Mouse (Mus musculus): ENCODE results near the gene Fam124a. TPM values are rescaled to one million over a fixed set of nuclear protein-coding genes. Genes with fewer than 3 reads are reported as not detected.

The Fam124a gene
- polyA plus RNA-seq (2012; fragmentation: generic; extraction: Trizol) = 1 to 10 TPM in 1 of 2 experiments, under 1 TPM in 1; 0.88 to 6.9 TPM

DNA sequence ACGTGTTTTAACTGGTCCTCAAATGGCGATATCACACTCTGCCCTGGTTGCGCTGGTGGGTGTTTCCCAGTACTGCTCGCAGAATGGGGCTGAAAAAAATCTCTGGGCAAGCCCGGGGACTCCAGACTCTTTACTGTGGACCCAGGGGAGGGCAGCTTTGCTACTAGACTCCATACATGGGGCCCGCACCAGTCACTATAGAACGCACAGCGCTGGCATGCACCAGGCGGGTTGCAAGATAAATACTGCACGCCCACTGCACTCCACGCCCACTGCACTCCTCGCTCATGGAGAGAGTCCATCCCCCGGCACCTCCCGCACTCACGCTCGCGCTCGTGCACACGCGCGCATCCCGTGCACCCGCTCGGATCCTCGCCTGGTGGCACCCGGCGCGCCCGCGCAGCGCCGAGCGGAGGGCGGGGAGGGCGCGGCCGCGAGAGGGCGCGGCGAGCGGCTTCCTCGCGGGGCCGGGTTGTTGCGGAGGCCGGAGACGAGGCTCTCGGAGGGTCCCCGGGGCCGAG is at the start of gene Fam124a:
Gene Fam124a (plus strand): TSS at position 429 of the 521 bp plus-strand sequence.

DNA sequence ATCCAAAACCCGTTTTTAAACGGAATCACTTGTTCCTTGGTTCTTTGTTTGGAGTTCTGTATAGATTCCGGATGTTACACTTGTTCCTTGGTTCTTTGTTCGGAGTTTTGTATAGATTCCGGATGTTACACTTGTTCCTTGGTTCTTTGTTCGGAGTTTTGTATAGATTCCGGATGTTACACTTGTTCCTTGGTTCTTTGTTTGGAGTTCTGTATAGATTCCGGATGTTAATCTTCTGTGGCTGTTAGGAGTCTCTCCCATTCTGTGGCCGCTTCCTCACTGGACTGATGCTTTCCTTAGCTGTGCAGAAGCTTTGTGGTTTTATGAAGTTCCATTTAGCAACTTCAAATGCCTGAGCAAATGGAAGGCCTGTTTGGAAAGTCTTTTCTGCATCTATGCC is 11.3 kb downstream of the Fam124a start, which contains the start of gene Gm4131:
Gene Gm4131 (minus strand): TSS at position 101 of the 400 bp plus-strand sequence.

Other genes with a start within 250 kb of the Fam124a start
- gene Gucy1b2, start 99.4 kb upstream of the Fam124a start, polyA plus RNA-seq (2012; fragmentation: generic; extraction: Trizol) = not detected
- gene Gm4131, start 11.2 kb downstream of the Fam124a start, polyA plus RNA-seq (2012; fragmentation: generic; extraction: Trizol) = under 1 TPM in 1 of 2 experiments, not detected in 1; 0.05 TPM
- not detected for gene Serpine3, start 107.9 kb downstream of the Fam124a start, polyA plus RNA-seq (2012; fragmentation: generic; extraction: Trizol)
- 1 to 10 TPM in 1 of 2 experiments, under 1 TPM in 1; 0.50 to 2.0 TPM for gene Ints6, start 205.4 kb downstream of the Fam124a start, polyA plus RNA-seq (2012; fragmentation: generic; extraction: Trizol)